Mouse (Mus musculus): ENCODE results near the gene Rfng. TPM values are rescaled to one million over a fixed set of nuclear protein-coding genes. Genes with fewer than 3 reads are reported as not detected.
"Not testable (repeated sequence)": the region's sequence is repeated elsewhere in the genome, so short reads cannot be mapped to it uniquely, and the experiment has no call there.

Gene Rfng
- polyA plus RNA-seq, 1 experiment from 2014 or later, result 32.6 TPM

- Histone ChIP-seq H3K9me3 (replicated peaks; ENCODE audit: low read length) (no peaks in the 10 kb centered on the region), H3K4me2 (ENCODE audit: low read length) (no peak overlapping the region), H3K27ac (no peak overlapping the region), H3K4me3 (replicated peaks; ENCODE audit: low read depth, low read length) (no peak overlapping the region), H3K36me3 (ENCODE audit: insufficient read depth, low read length) (no peaks in the 10 kb centered on the region), H3K27me3 (ENCODE audit: insufficient read depth, low read length) (no peaks in the 10 kb centered on the region), H3K4me1 (replicated peaks; ENCODE audit: insufficient read depth, low read length) (no peaks in the 10 kb centered on the region), H3K9ac (ENCODE audit: low read depth, low read length) (no peak overlapping the region)
- WGBS, result 32% methylated on average over 6 of the region's 6 CpGs
- TF ChIP-seq CTCF (IDR thresholded peaks at IDR 0.05; ENCODE audit: low read depth), result no peak
- ATAC-seq (replicated peaks; ENCODE audit: low FRiP score, low read depth) (no peak), DNase-seq (ENCODE audit: low spot score) (no peak)
These were observed 6.9 kb downstream of the Rfng start for GRCm38 (mm10) chr11:120777123-120777522.

DNA sequence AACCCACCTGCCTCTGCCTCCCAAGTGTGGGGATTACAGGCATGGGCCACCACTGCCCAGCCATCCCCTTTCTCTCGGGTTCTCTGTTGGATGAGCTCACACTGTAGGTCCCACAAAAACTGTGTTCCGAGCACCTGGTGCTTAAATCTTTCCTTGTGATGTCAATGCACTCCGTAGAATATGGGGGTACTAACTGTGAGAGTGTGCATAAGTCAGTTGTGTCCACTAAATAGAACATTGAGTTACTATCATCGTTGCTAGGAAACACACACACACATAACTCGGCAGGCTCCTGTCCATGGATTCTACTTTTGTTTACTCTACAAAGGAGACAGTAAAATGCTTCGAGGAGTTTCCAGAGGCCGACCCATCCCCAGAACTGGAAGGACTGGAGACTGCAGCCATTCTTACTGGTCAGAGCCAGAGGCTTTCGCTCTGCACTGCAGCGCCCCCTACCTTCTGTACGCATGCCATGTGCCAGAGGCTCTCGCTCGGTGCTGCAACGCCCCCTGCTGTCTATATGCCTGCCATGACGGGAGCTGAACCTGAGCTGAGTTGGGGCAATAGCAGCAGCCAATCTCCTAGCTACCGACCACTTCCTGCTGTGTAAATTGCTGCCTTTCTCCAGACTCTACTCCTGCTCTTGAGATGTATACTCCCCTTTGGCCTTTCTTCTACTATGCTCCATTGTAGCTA, 8.1 kb downstream of the Rfng start:
- DNase-seq (ENCODE audit: low spot score) (peak; percentile 97), ATAC-seq (replicated peaks; ENCODE audit: low FRiP score, low read depth) (peak; percentile 82)
- Histone ChIP-seq H3K4me2 (ENCODE audit: low read length) (no peak overlapping the region), H3K9ac (ENCODE audit: low read depth, low read length) (no peak overlapping the region), H3K4me1 (replicated peaks; ENCODE audit: insufficient read depth, low read length) (no peaks in the 10 kb centered on the region), H3K27me3 (ENCODE audit: insufficient read depth, low read length) (no peaks in the 10 kb centered on the region), H3K36me3 (ENCODE audit: insufficient read depth, low read length) (no peaks in the 10 kb centered on the region), H3K9me3 (replicated peaks; ENCODE audit: low read length) (no peaks in the 10 kb centered on the region), H3K4me3 (replicated peaks; ENCODE audit: low read depth, low read length) (no peak overlapping the region), H3K27ac (no peak overlapping the region)
- 22% methylated on average over 15 of the region's 15 CpGs for WGBS
- peak; percentile 100 for TF ChIP-seq CTCF (IDR thresholded peaks at IDR 0.05; ENCODE audit: low read depth)

- no peak overlapping the region for H3K4me2 ChIP-seq (ENCODE audit: low read length)
- no peaks in the 10 kb centered on the region for H3K36me3 ChIP-seq (ENCODE audit: insufficient read depth, low read length)
- no peak for ATAC-seq (replicated peaks; ENCODE audit: low FRiP score, low read depth)
- H3K9me3 ChIP-seq (replicated peaks; ENCODE audit: low read length), result no peaks in the 10 kb centered on the region
- WGBS, result 85% methylated on average over 7 of the region's 7 CpGs
- H3K4me1 ChIP-seq (replicated peaks; ENCODE audit: insufficient read depth, low read length), result no peaks in the 10 kb centered on the region
- TF ChIP-seq CTCF (IDR thresholded peaks at IDR 0.05; ENCODE audit: low read depth), result no peak
- no peak overlapping the region for H3K27ac ChIP-seq
- no peaks in the 10 kb centered on the region for H3K27me3 ChIP-seq (ENCODE audit: insufficient read depth, low read length)
- no peak overlapping the region for H3K9ac ChIP-seq (ENCODE audit: low read depth, low read length)
- no peak for DNase-seq (ENCODE audit: low spot score)
- no peak overlapping the region for H3K4me3 ChIP-seq (replicated peaks; ENCODE audit: low read depth, low read length)
These were observed 10.4 kb downstream of the Rfng start for GRCm38 (mm10) chr11:120773463-120774190.

GRCm38 (mm10) chr11:120772749-120773148, 11.3 kb downstream of the Rfng start:
- Histone ChIP-seq H3K4me1 (replicated peaks; ENCODE audit: insufficient read depth, low read length) (no peaks in the 10 kb centered on the region), H3K27me3 (ENCODE audit: insufficient read depth, low read length) (no peaks in the 10 kb centered on the region), H3K27ac (no peak overlapping the region), H3K36me3 (ENCODE audit: insufficient read depth, low read length) (no peaks in the 10 kb centered on the region), H3K4me2 (ENCODE audit: low read length) (no peak overlapping the region), H3K9ac (ENCODE audit: low read depth, low read length) (no peak overlapping the region), H3K9me3 (replicated peaks; ENCODE audit: low read length) (no peaks in the 10 kb centered on the region), H3K4me3 (replicated peaks; ENCODE audit: low read depth, low read length) (no peak overlapping the region)
- DNase-seq (ENCODE audit: low spot score), result no peak
- ATAC-seq (replicated peaks; ENCODE audit: low FRiP score, low read depth), result no peak
- 77% methylated on average over 3 of the region's 3 CpGs for WGBS
- TF ChIP-seq CTCF (IDR thresholded peaks at IDR 0.05; ENCODE audit: low read depth), result no peak

DNA sequence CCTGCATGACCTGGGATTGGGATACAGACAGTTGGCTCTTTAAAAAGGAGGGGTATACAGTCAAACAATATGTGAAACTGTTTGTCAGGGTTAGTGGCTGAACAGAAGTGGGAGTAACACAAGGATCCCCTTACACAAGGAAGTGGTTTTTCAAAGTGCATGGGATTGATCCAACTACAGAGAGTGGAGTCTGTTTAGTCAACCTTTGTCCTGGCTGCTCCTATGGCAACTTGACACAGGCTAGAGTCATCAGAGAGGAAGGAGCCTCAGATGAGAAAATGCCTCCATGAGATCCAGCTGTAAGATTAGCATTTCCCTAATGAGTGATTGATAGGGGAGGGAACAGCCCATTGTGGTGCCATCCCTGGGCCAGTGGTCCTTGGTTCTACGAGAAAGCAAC, 15.8 kb downstream of the Rfng start:
- no peak overlapping the region for H3K4me3 ChIP-seq (replicated peaks; ENCODE audit: low read depth, low read length)
- DNase-seq (ENCODE audit: low spot score) (peak; percentile 60), ATAC-seq (replicated peaks; ENCODE audit: low FRiP score, low read depth) (no peak)

GRCm38 (mm10) chr11:120767023-120767422, 17.0 kb downstream of the Rfng start:
- WGBS, result 83% methylated on average over 3 of the region's 7 CpGs
- H3K36me3 ChIP-seq (ENCODE audit: insufficient read depth, low read length); H3K27ac ChIP-seq; DNase-seq (ENCODE audit: low spot score); H3K9me3 ChIP-seq (replicated peaks; ENCODE audit: low read length); H3K27me3 ChIP-seq (ENCODE audit: insufficient read depth, low read length); H3K9ac ChIP-seq (ENCODE audit: low read depth, low read length); ATAC-seq (replicated peaks; ENCODE audit: low FRiP score, low read depth); H3K4me1 ChIP-seq (replicated peaks; ENCODE audit: insufficient read depth, low read length); H3K4me2 ChIP-seq (ENCODE audit: low read length); H3K4me3 ChIP-seq (replicated peaks; ENCODE audit: low read depth, low read length): not testable (repeated sequence)

More for the DNA sequence above, 15.8 kb downstream of the Rfng start:
- TF ChIP-seq CTCF (IDR thresholded peaks at IDR 0.05; ENCODE audit: low read depth), result no peak
- Histone ChIP-seq H3K36me3 (ENCODE audit: insufficient read depth, low read length) (no peaks in the 10 kb centered on the region), H3K4me1 (replicated peaks; ENCODE audit: insufficient read depth, low read length) (no peaks in the 10 kb centered on the region), H3K9ac (ENCODE audit: low read depth, low read length) (no peak overlapping the region), H3K27ac (no peak overlapping the region), H3K27me3 (ENCODE audit: insufficient read depth, low read length) (no peaks in the 10 kb centered on the region), H3K4me2 (ENCODE audit: low read length) (no peak overlapping the region), H3K9me3 (replicated peaks; ENCODE audit: low read length) (no peaks in the 10 kb centered on the region)
- 54% methylated on average over 1 of the region's 1 CpGs for WGBS

GRCm38 (mm10) chr11:120763121-120763999, 20.6 kb downstream of the Rfng start:
- H3K36me3 ChIP-seq (ENCODE audit: insufficient read depth, low read length); ATAC-seq (replicated peaks; ENCODE audit: low FRiP score, low read depth); H3K4me1 ChIP-seq (replicated peaks; ENCODE audit: insufficient read depth, low read length); H3K27ac ChIP-seq; DNase-seq (ENCODE audit: low spot score); H3K4me3 ChIP-seq (replicated peaks; ENCODE audit: low read depth, low read length); H3K4me2 ChIP-seq (ENCODE audit: low read length); H3K27me3 ChIP-seq (ENCODE audit: insufficient read depth, low read length); H3K9me3 ChIP-seq (replicated peaks; ENCODE audit: low read length); H3K9ac ChIP-seq (ENCODE audit: low read depth, low read length): not testable (repeated sequence)
- 29% methylated on average over 8 of the region's 23 CpGs for WGBS

DNA sequence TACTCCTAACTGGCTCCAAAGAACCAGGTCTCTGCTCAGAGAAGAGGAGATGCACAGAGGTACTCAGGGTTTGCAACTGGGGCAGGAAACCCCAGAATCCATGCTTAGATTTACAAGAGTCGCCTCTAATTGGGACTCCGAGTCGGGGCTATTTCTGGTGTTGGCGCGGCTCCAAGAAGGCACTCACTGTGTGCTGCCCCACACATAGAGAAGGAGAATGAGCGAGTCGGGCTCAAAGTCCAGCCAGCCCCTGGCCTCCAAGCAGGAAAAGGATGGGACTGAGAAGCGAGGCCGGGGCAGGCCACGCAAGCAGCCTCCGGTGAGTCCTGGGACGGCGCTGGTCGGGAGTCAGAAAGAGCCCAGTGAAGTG, 21.4 kb downstream of the Rfng start, which contains the start of gene Hmga1b:
Gene Hmga1b (plus strand): TSS at position 123 of the 370 bp plus-strand sequence.
- WGBS, result 18% methylated on average over 14 of the region's 14 CpGs
- not testable (repeated sequence) for H3K9ac ChIP-seq (ENCODE audit: low read depth, low read length); H3K4me3 ChIP-seq (replicated peaks; ENCODE audit: low read depth, low read length); H3K27me3 ChIP-seq (ENCODE audit: insufficient read depth, low read length); H3K4me2 ChIP-seq (ENCODE audit: low read length); H3K36me3 ChIP-seq (ENCODE audit: insufficient read depth, low read length); H3K4me1 ChIP-seq (replicated peaks; ENCODE audit: insufficient read depth, low read length); H3K9me3 ChIP-seq (replicated peaks; ENCODE audit: low read length); H3K27ac ChIP-seq; DNase-seq (ENCODE audit: low spot score)
- peak; percentile 66 for ATAC-seq (replicated peaks; ENCODE audit: low FRiP score, low read depth)

All from kidney, postnatal 0 days (tissue).